Mouse (Mus musculus): ENCODE data around the gene Mis18a. TPM values are rescaled to one million over a fixed set of nuclear protein-coding genes. Genes with fewer than 3 reads are reported as not detected.

Mis18a gene
- total and polyA plus RNA-seq, 2 experiments from 2014 or later, result 24.1 to 29.8 TPM

DNA sequence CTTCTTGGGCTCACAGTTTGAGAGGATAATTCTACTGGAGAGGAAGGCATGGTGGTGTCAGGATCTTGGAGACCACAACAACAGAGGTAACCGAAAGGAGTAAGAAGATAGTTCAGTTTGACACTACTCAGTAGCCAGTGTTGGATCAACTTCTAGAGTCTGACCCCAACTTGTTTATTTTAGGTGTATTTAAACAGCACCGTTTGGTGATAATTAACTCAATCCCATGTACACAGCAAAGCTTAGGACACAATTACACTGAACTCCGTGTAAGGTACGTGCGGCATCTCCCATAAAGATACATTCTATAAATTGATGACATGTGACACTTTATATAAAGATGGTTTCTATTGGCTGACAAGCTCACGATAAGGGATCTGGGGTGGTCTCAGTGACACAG, 52.6 kb downstream of the Mis18a start:
- no peak for DNase-seq
- no peaks in the 10 kb centered on the region for H3K36me3 ChIP-seq (ENCODE audit: insufficient read depth)
- no peak overlapping the region for H3K9ac ChIP-seq
- no peak for ATAC-seq
- no peak for TF ChIP-seq CTCF (IDR thresholded peaks at IDR 0.05; ENCODE audit: low read depth)
- H3K27ac ChIP-seq (ENCODE audit: low read depth, low read length), result no peak overlapping the region
- H3K27me3 ChIP-seq (ENCODE audit: insufficient read depth, low read length), result no peaks in the 10 kb centered on the region
- WGBS, result 94% methylated on average over 6 of the region's 6 CpGs
- H3K9me3 ChIP-seq (ENCODE audit: low read length), result 0 out of 2 replicates have a peak, but pooled peaks cover 3% of the 10 kb centered on the region
- no peaks in the 10 kb centered on the region for H3K4me1 ChIP-seq (ENCODE audit: insufficient read depth)
- H3K4me3 ChIP-seq (ENCODE audit: low read depth, low read length), result no peak overlapping the region
- no peak overlapping the region for H3K4me2 ChIP-seq (ENCODE audit: low read depth)

DNA sequence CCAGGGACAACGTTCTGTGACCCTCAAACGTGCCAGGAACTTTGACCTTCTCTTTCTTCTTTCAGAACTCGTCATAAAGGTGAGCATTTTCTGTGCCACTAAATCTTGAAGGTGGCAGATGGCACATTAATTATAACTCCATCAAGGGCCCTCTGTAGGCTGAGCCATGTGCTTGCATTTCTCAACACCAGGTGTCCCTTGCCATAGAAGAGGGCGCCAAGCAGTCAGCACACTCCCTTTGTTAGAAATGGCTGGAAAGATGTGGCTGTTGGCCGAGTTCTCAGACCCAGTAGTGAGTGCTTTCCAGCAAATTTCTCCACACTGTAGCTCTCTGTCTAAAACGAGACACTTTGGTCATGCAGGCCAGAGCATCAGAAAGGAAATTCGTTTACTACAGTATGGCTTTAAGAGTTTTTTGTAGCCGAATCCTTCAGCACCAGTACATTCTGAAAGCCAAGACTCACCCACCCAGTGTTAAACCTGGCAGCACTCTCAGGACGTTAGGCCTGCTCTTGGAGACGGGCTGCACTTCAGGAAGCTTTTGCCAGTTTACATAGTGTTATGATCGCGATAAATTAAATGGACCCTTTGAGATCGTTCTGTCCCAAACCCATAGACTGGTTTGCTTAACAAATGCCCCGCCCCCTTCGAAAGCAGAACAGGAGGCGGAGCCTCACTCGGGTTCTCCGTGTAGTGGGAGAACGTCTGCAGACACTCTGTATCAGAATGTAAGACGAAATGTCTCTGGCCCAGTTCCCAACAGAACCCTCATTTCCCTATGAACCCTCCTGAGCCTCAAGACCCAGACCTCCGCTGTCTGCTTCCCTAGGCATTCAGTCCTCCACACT, 53.5 kb downstream of the Mis18a start:
- Histone ChIP-seq H3K4me3 (ENCODE audit: low read depth, low read length) (no peak overlapping the region), H3K9me3 (ENCODE audit: low read length) (no peaks in the 10 kb centered on the region), H3K4me2 (ENCODE audit: low read depth) (no peak overlapping the region), H3K9ac (no peak overlapping the region), H3K27ac (ENCODE audit: low read depth, low read length) (no peak overlapping the region), H3K36me3 (ENCODE audit: insufficient read depth) (no peaks in the 10 kb centered on the region), H3K27me3 (ENCODE audit: insufficient read depth, low read length) (no peaks in the 10 kb centered on the region), H3K4me1 (ENCODE audit: insufficient read depth) (no peaks in the 10 kb centered on the region)
- 69% methylated on average over 21 of the region's 21 CpGs for WGBS
- no peak for DNase-seq
- no peak for TF ChIP-seq CTCF (IDR thresholded peaks at IDR 0.05; ENCODE audit: low read depth)
- peak; percentile 50 for ATAC-seq

Other genes starting within 250 kb of the Mis18a start
- gene Mrap, start 10.8 kb upstream of the Mis18a start, total RNA-seq (2014; rRNA removed), result 1.00 and 1.1 TPM in 2 replicates
- 0.65 and 0.77 TPM in 2 replicates for gene Mrap, start 10.8 kb upstream of the Mis18a start, polyA plus RNA-seq (2015; fragmentation: Nextera tagmentation; extraction: Ambion mirVana)
- 12.7 and 19.0 TPM in 2 replicates for gene Urb1, start 83.0 kb upstream of the Mis18a start, total RNA-seq (2014; rRNA removed)
- 4.6 and 5.4 TPM in 2 replicates for gene Urb1, start 83.0 kb upstream of the Mis18a start, polyA plus RNA-seq (2015; fragmentation: Nextera tagmentation; extraction: Ambion mirVana)
- gene Eva1c, start 99.3 kb upstream of the Mis18a start, total RNA-seq (2014; rRNA removed), result 4.0 TPM in 2 replicates
- gene Eva1c, start 99.3 kb upstream of the Mis18a start, polyA plus RNA-seq (2015; fragmentation: Nextera tagmentation; extraction: Ambion mirVana), result 3.4 TPM in 2 replicates
- gene Cfap298, start 207.7 kb upstream of the Mis18a start, total RNA-seq (2014; rRNA removed), result 28.0 and 28.6 TPM in 2 replicates
- gene Cfap298, start 207.7 kb upstream of the Mis18a start, polyA plus RNA-seq (2015; fragmentation: Nextera tagmentation; extraction: Ambion mirVana), result 73.4 and 79.6 TPM in 2 replicates

Measured in forebrain, postnatal 0 days (tissue).